Mouse (Mus musculus) liver, embryonic 15.5 days (tissue): ENCODE measurements around the gene Arhgef11. TPM values are rescaled to one million over a fixed set of nuclear protein-coding genes. Genes with fewer than 3 reads are reported as not detected.

Source experiments
- ATAC-seq: fragments of 200-750 bp; cut with Nextera tagmentation; 2 replicates; pipeline ENCODE4 v1.8.0; 2017; ENCODE audit warnings: moderate number of reproducible peaks, mild to moderate bottlenecking, moderate library complexity; ENCODE audit not compliant: insufficient read depth
- H3K27ac ChIP-seq: fragments of 300-500 bp; sonication (generic); replicated peaks from 2 replicates; pipeline ENCODE4 v1.5.1; 2015; ENCODE audit warnings: mild to moderate bottlenecking, inconsistent platforms
- H3K27me3 ChIP-seq: fragments of 300-500 bp; sonication (generic); 2 replicates; pipeline ENCODE4 v1.6.1; 2015; ENCODE audit warnings: mild to moderate bottlenecking, inconsistent platforms
- H3K36me3 ChIP-seq: fragments of 300-500 bp; sonication (generic); replicated peaks from 2 replicates; pipeline ENCODE4 v1.6.1; 2015; ENCODE audit warnings: moderate library complexity, mild to moderate bottlenecking, inconsistent platforms
- H3K4me1 ChIP-seq: fragments of 300-500 bp; sonication (generic); replicated peaks from 2 replicates; pipeline ENCODE4 v1.6.1; 2015; ENCODE audit warnings: inconsistent platforms
- H3K4me2 ChIP-seq: fragments of 300-500 bp; sonication (generic); 2 replicates; pipeline ENCODE4 v1.6.1; 2015; ENCODE audit warnings: moderate library complexity, mild to moderate bottlenecking, inconsistent platforms
- H3K4me3 ChIP-seq: fragments of 300-500 bp; sonication (generic); replicated peaks from 2 replicates; pipeline ENCODE4 v1.5.1; 2015; ENCODE audit warnings: mild to moderate bottlenecking, inconsistent platforms
- H3K9ac ChIP-seq: fragments of 300-500 bp; sonication (generic); 2 replicates; pipeline ENCODE4 v1.6.1; 2015; ENCODE audit warnings: moderate library complexity, mild to moderate bottlenecking, inconsistent platforms
- H3K9me3 ChIP-seq: fragments of 300-500 bp; sonication (generic); replicated peaks from 2 replicates; pipeline ENCODE4 v1.6.1; 2016; ENCODE audit warnings: inconsistent platforms
- WGBS: fragments of 180-500 bp; shearing (Covaris S2); methylation state at CpG from one replicate; pipeline ENCODE4 v1.1.7; 2015; ENCODE audit warnings: mixed read lengths; ENCODE audit not compliant: insufficient replicate concordance; 5-methylcytosine and 5-hydroxymethylcytosine counted together
- polyA plus RNA-seq: library from polyadenylated mRNA; unstranded; fragments of >200 nt; fragmentation: Nextera tagmentation; extraction: Ambion mirVana; gene quantifications from 2 replicates; pipeline ENCODE4 v1.2.1, GENCODE M21; 2015

Gene Arhgef11
- polyA plus RNA-seq, 1 experiment from 2014 or later, result 2.7 TPM

DNA sequence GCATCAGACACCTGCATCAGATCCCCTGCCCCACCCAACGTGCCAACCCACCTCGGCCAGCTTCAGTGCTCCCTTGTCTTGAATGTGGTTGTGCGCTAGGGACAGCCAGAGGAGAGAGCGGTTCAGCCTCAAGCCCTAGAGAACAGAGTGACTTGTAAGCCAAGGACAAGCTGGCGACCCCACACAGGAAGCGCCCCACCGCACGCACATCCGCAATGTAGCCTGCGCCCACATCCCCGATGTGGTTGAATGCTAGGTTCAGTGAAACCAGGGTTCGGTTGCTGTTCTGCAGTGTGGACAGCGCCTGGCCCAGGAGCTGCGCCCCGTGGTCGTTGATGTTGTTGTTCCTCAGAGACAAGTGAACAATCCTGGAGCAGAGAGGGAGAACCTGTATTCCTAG, 125.4 kb downstream of the Arhgef11 start:
- no peaks in the 10 kb centered on the region for H3K4me1 ChIP-seq
- no peak overlapping the region for H3K9ac ChIP-seq
- 0 out of 2 replicates have a peak, but pooled peaks cover 4% of the 10 kb centered on the region for H3K36me3 ChIP-seq
- H3K9me3 ChIP-seq, result no peaks in the 10 kb centered on the region
- H3K4me3 ChIP-seq, result no peak overlapping the region
- no peaks in the 10 kb centered on the region for H3K27me3 ChIP-seq
- no peak for ATAC-seq
- H3K4me2 ChIP-seq, result no peak overlapping the region
- no peak overlapping the region for H3K27ac ChIP-seq
- WGBS, result 54% methylated on average over 16 of the region's 16 CpGs

DNA sequence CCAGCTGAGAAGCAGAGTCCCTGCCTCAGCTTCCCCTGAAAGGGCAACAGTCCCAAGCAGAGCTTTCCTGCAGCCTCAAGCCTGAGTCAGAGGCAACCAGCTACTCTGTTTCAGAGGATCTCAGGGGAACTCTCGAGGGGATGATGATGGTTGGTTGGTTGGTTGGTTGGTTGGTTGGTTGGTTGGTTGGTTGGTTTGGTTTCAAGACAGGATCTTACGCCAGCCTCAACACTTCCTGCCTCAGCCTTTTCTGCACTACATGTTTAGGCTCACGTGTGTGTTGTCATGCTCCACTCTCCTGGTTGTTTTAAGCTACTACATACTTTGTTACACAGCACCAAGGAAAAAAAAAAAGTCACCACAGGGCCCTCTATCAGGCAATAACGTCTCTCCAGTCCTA, 126.6 kb downstream of the Arhgef11 start:
- Histone ChIP-seq H3K27ac (no peak overlapping the region), H3K36me3 (no peaks in the 10 kb centered on the region), H3K4me2 (no peak overlapping the region), H3K9ac (no peak overlapping the region), H3K4me3 (no peak overlapping the region), H3K9me3 (no peaks in the 10 kb centered on the region), H3K4me1 (no peaks in the 10 kb centered on the region), H3K27me3 (no peaks in the 10 kb centered on the region)
- WGBS, result 51% methylated on average over 4 of the region's 4 CpGs
- ATAC-seq, result no peak

DNA sequence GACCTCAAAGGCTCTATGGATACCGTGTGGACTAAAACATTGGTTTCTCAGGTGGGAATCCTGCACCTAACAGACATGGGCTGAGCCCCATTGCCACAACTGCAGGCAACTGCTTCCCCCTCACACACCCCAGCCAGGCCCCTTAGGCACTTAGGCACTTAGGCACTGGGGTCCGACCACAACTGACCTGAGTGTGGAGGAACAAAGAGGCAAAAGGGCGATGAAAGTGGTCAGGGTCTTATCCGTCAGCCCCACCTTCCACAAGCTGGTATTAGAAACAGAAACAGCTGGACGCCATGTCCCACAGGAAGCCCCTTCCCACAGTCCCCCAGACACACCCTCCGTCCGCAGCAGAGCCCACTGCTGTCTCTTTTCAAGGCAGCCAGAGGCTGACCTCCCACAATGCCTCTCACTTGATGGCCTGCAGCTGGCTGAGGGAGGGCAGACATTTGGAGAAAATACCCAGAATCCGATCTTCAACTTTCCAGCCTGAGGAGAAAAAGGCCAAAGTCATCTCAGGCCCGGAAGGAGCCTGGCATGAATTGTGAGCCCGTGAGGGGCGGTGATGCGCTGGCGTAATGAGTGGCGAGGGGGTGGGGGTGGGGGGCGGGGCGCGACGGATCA, 127.8 kb downstream of the Arhgef11 start:
- WGBS, result 38% methylated on average over 18 of the region's 18 CpGs
- no peak overlapping the region for H3K4me2 ChIP-seq
- ATAC-seq, result no peak
- no peak overlapping the region for H3K4me3 ChIP-seq
- no peaks in the 10 kb centered on the region for H3K9me3 ChIP-seq
- no peak overlapping the region for H3K9ac ChIP-seq
- H3K27me3 ChIP-seq, result no peaks in the 10 kb centered on the region
- H3K27ac ChIP-seq, result no peak overlapping the region
- H3K4me1 ChIP-seq, result no peaks in the 10 kb centered on the region
- H3K36me3 ChIP-seq, result no peaks in the 10 kb centered on the region

DNA sequence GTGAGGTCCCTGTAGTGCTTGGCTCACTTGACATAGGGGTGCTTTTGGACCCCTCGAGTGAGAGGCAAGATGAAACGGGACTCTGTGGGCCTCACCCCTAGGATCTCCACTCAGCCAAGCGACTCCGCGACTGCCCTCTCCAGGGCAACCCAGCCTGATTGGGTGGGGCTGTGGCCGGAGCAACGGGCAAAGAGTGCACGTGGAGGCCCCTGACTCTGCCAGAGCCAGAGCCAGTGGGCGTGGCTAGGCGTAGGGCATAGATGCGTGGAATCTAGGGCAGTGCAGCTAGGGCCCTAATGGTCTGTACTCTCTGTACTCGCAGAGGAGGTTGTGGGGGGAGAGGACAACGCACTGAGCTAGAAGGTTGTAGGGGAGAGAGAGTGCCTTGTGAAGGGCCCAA, 131.1 kb downstream of the Arhgef11 start, which contains the start of gene Lrrc71:
Gene Lrrc71 (minus strand): TSS at position 195 of the 400 bp plus-strand sequence.
- Histone ChIP-seq H3K9me3 (no peaks in the 10 kb centered on the region), H3K4me1 (no peaks in the 10 kb centered on the region), H3K27ac (no peak within 1 kb of the TSS), H3K36me3 (no peaks in the 10 kb centered on the region), H3K9ac (no peak within 1 kb of the TSS), H3K4me2 (no peak within 1 kb of the TSS), H3K27me3 (no peaks in the 10 kb centered on the region), H3K4me3 (no peak within 1 kb of the TSS)
- no peak for ATAC-seq
- 58% methylated on average over 13 of the region's 13 CpGs for WGBS

DNA sequence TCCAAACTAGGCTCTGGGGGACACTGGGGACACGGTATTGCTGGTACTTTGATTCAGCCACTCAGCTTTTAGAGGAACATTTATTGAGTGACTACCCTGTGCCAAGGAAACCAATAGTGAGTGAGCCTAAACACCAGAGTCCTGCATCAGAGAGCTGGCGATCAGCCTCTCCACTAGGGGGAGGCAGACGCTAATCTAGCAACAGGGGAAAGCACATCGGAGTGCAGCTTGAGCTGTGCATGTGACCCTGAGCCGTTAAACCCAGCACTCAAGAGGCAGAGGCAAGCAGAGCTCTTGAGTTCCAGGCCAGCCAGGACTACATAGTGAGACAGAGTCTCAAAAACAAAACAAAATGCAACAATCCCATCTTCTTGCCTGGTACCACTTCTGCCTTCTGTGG, 131.7 kb downstream of the Arhgef11 start:
- Histone ChIP-seq H3K27ac (no peak overlapping the region), H3K4me3 (no peak overlapping the region), H3K36me3 (no peaks in the 10 kb centered on the region), H3K4me2 (no peak overlapping the region), H3K4me1 (no peaks in the 10 kb centered on the region), H3K27me3 (no peaks in the 10 kb centered on the region), H3K9me3 (no peaks in the 10 kb centered on the region), H3K9ac (no peak overlapping the region)
- 14% methylated on average over 5 of the region's 5 CpGs for WGBS
- no peak for ATAC-seq

DNA sequence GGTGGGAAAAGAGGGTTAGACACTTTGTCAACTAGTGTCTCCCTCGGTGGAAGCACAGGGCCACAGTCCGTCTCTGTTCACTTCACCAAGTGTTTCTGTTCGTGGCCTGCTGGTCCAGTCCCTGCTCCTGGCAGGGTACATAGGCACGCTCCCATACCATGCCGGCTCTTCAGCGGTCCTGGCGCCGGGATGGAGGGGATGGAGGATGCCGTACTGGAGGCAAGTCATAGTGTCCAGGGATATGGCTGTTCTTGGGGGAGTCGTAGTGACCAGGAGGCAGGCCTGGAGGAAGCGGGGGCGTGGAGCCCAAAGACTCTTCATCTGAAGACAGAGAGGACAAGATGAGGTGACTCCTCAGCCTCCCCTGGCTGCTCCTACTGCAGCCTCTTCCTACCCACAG, 132.6 kb downstream of the Arhgef11 start:
- no peak overlapping the region for H3K4me2 ChIP-seq
- H3K36me3 ChIP-seq, result no peaks in the 10 kb centered on the region
- H3K27ac ChIP-seq, result no peak overlapping the region
- H3K27me3 ChIP-seq, result no peaks in the 10 kb centered on the region
- WGBS, result 74% methylated on average over 12 of the region's 12 CpGs
- no peak overlapping the region for H3K4me3 ChIP-seq
- no peak overlapping the region for H3K9ac ChIP-seq
- no peaks in the 10 kb centered on the region for H3K4me1 ChIP-seq
- H3K9me3 ChIP-seq, result no peaks in the 10 kb centered on the region
- ATAC-seq, result no peak

DNA sequence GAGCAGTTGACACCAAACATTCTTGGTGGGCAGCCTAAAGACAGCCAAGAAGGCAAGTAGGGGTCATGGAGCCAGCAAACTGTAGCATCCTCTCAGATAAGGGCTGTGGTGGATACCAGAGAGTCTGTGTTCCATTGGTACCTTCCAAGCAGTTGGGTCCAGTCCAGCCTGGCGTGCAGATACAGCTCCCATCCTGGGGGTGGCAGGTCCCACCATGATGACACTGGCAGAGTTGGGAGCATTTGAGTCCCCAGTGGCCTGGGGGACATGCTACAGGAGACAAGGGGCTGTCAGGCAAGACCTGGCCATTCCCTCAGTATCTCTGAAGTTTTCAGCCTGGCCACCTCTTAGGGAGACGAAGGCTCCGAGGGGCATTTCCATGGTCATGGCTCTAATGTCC, 135.2 kb downstream of the Arhgef11 start:
- 50% methylated on average over 3 of the region's 3 CpGs for WGBS
- H3K4me2 ChIP-seq, result no peak overlapping the region
- H3K27me3 ChIP-seq, result no peaks in the 10 kb centered on the region
- H3K4me1 ChIP-seq, result no peaks in the 10 kb centered on the region
- no peaks in the 10 kb centered on the region for H3K36me3 ChIP-seq
- ATAC-seq, result no peak
- H3K9ac ChIP-seq, result no peak overlapping the region
- H3K4me3 ChIP-seq, result no peak overlapping the region
- no peaks in the 10 kb centered on the region for H3K9me3 ChIP-seq
- H3K27ac ChIP-seq, result no peak overlapping the region

DNA sequence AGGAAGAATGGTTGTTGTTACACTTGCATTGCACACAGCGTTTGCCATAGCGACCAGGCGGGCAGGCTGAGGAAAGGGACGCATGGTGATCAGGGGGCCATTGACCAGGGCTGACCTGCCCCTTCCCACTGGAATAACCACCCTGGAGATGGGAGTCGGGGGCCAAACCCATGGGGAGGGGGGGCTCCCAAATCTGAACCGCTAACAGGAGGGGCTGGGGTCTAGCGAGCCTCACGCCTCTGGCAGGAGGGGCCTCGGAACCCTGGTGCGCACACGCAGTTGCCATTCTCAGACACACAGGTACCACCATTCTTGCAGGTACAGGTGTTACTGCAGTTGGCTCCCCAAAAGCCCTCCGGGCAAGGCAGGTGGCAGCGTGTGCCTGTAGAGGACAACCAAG, 136.5 kb downstream of the Arhgef11 start:
- no peak overlapping the region for H3K4me3 ChIP-seq
- no peak overlapping the region for H3K9ac ChIP-seq
- H3K27me3 ChIP-seq, result no peaks in the 10 kb centered on the region
- H3K36me3 ChIP-seq, result no peaks in the 10 kb centered on the region
- no peaks in the 10 kb centered on the region for H3K9me3 ChIP-seq
- no peak for ATAC-seq
- 0 out of 2 replicates have a peak, but pooled peaks cover 2% of the 10 kb centered on the region for H3K4me1 ChIP-seq
- H3K27ac ChIP-seq, result no peak overlapping the region
- 78% methylated on average over 13 of the region's 13 CpGs for WGBS
- no peak overlapping the region for H3K4me2 ChIP-seq

DNA sequence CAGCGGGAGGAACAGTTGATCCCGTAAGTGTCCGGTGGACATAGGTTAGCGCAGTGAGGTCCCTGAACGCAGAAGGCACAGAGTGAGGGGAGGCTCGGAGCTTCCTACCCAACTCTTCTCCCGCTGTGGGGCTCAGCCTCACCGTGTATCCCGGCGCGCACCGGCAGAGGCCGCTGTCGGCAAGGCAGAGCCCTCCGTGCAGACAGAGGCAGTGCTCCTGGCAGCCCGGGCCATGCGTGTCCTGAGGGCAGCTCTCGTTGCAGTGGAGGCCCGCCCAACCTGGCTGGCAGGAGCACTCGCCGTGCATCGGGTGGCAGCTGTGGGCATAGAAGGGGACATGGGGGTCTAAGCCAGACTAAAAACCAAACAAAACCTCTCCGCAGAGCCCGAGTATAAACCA, 138.6 kb downstream of the Arhgef11 start:
- 15% methylated on average over 24 of the region's 24 CpGs for WGBS
- Histone ChIP-seq H3K36me3 (no peaks in the 10 kb centered on the region), H3K4me1 (0 out of 2 replicates have a peak, but pooled peaks cover 4% of the 10 kb centered on the region), H3K4me2 (peak overlapping the region; percentile 24; the same call in 1 of the 2 replicates), H3K9ac (no peak overlapping the region), H3K4me3 (no peak overlapping the region), H3K27ac (no peak overlapping the region), H3K27me3 (no peaks in the 10 kb centered on the region), H3K9me3 (no peaks in the 10 kb centered on the region)
- ATAC-seq, result no peak

DNA sequence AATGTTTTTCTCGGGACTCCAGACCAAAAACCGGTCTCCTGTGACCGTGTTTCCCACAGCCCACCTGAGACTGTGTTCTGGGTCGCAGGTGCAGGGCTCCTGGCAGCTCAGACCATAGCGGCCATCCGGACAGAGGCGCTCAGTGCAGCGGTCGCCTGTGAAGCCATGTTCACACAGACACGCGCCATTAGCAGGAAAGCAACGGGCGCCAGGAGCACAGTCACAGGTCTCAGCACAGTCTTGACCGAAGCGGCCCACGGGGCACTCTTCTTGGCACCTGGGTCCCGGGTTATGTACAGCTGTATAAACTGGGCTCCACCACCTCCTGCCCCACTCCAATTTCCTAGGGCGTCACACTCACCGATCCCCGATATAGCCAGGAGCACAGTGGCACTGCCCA, 139.1 kb downstream of the Arhgef11 start:
- no peak overlapping the region for H3K9ac ChIP-seq
- no peak overlapping the region for H3K4me3 ChIP-seq
- 69% methylated on average over 20 of the region's 20 CpGs for WGBS
- no peaks in the 10 kb centered on the region for H3K9me3 ChIP-seq
- H3K27me3 ChIP-seq, result no peaks in the 10 kb centered on the region
- 0 out of 2 replicates have a peak, but pooled peaks cover 6% of the 10 kb centered on the region for H3K4me1 ChIP-seq
- no peak overlapping the region for H3K4me2 ChIP-seq
- no peak overlapping the region for H3K27ac ChIP-seq
- no peak for ATAC-seq
- H3K36me3 ChIP-seq, result no peaks in the 10 kb centered on the region

DNA sequence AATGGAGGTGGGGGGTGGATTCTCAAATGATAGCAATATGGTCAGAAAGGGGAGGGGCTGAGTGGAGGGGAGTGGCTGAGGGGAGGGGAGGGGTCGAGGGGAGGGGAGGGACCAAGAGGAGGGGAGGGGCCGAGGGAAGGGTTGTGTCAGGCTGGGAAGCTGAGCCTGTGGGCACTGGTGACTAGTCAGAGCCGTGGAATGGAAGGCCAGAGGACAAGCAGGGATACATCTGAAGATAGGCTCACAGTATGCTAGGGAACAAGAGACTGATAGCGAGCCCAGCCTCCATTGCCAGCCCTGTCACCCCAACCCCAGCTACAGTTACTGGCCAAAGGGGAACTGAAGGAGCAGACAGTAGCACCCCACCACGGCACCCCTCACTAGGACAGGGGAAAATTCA, 141.3 kb downstream of the Arhgef11 start:
- 30% methylated on average over 5 of the region's 5 CpGs for WGBS

More for the DNA sequence above, 141.3 kb downstream of the Arhgef11 start:
- no peak overlapping the region for H3K27ac ChIP-seq
- H3K36me3 ChIP-seq, result no peaks in the 10 kb centered on the region
- H3K9me3 ChIP-seq, result no peaks in the 10 kb centered on the region
- no peak overlapping the region for H3K4me3 ChIP-seq
- no peaks in the 10 kb centered on the region for H3K27me3 ChIP-seq
- H3K9ac ChIP-seq, result no peak overlapping the region
- H3K4me1 ChIP-seq, result peaks cover 9% of the 10 kb centered on the region; the same call in 1 of the 2 replicates
- no peak for ATAC-seq
- H3K4me2 ChIP-seq, result no peak overlapping the region
